Mouse (Mus musculus): ENCODE measurements around the gene Cpne5.

- no peak for TF ChIP-seq CTCF (IDR thresholded peaks at IDR 0.05; ENCODE audit: insufficient read depth, low read depth, low read length)
- no peak for TF ChIP-seq POLR2A (IDR thresholded peaks at IDR 0.05; ENCODE audit: insufficient read depth, low read depth, low read length)
Measured at GRCm38 (mm10) chr17:29178503-29179059, 59.4 kb downstream of the Cpne5 start.

Data from olfactory bulb, adult 2 months (tissue).